Mouse (Mus musculus): ENCODE results near the gene Olfr1311. TPM values are rescaled to one million over a fixed set of nuclear protein-coding genes. Genes with fewer than 3 reads are reported as not detected.

Gene Olfr1311
- not detected for polyA plus RNA-seq (2014; fragmentation: Illumina TruSeq; extraction: RNeasy Lipid Tissue Mini Kit (QIAGEN cat#74804); ENCODE audit: low replicate concordance)

GRCm38 (mm10) chr2:112024312-112024711 is at the start of gene Olfr1311:
Olfr1311 (minus strand) TSS chr2:112024412.

GRCm38 (mm10) chr2:112050138-112050537 is 25.9 kb upstream of the Olfr1311 start, which contains the start of gene Olfr1312:
Olfr1312 (minus strand) TSS chr2:112050238.

GRCm38 (mm10) chr2:112012608-112013007 is 11.6 kb downstream of the Olfr1311 start, which contains the start of gene Olfr1310:
Olfr1310 (minus strand) TSS chr2:112012708.

GRCm38 (mm10) chr2:111990181-111990580 is 34.0 kb downstream of the Olfr1311 start, which contains the start of gene Olfr1309:
Olfr1309 (minus strand) TSS chr2:111990281.

Other genes starting within 250 kb of the Olfr1311 start
- not detected for gene Olfr1302, start 247.0 kb downstream of the Olfr1311 start, polyA plus RNA-seq (2014; fragmentation: Illumina TruSeq; extraction: RNeasy Lipid Tissue Mini Kit (QIAGEN cat#74804); ENCODE audit: low replicate concordance)
- gene Olfr1303, start 204.1 kb downstream of the Olfr1311 start, polyA plus RNA-seq (2014; fragmentation: Illumina TruSeq; extraction: RNeasy Lipid Tissue Mini Kit (QIAGEN cat#74804); ENCODE audit: low replicate concordance): not detected
- not detected for gene Olfr1305, start 147.3 kb downstream of the Olfr1311 start, polyA plus RNA-seq (2014; fragmentation: Illumina TruSeq; extraction: RNeasy Lipid Tissue Mini Kit (QIAGEN cat#74804); ENCODE audit: low replicate concordance)
- gene Olfr1306, start 108.1 kb downstream of the Olfr1311 start, polyA plus RNA-seq (2014; fragmentation: Illumina TruSeq; extraction: RNeasy Lipid Tissue Mini Kit (QIAGEN cat#74804); ENCODE audit: low replicate concordance): not detected
- gene Olfr1307, start 75.0 kb downstream of the Olfr1311 start, polyA plus RNA-seq (2014; fragmentation: Illumina TruSeq; extraction: RNeasy Lipid Tissue Mini Kit (QIAGEN cat#74804); ENCODE audit: low replicate concordance): not detected
- not detected for gene Olfr1308, start 59.5 kb downstream of the Olfr1311 start, polyA plus RNA-seq (2014; fragmentation: Illumina TruSeq; extraction: RNeasy Lipid Tissue Mini Kit (QIAGEN cat#74804); ENCODE audit: low replicate concordance)
- gene Olfr1309, start 34.1 kb downstream of the Olfr1311 start, polyA plus RNA-seq (2014; fragmentation: Illumina TruSeq; extraction: RNeasy Lipid Tissue Mini Kit (QIAGEN cat#74804); ENCODE audit: low replicate concordance): not detected
- not detected for gene Olfr1310, start 11.7 kb downstream of the Olfr1311 start, polyA plus RNA-seq (2014; fragmentation: Illumina TruSeq; extraction: RNeasy Lipid Tissue Mini Kit (QIAGEN cat#74804); ENCODE audit: low replicate concordance)
- gene Olfr1312, start 25.8 kb upstream of the Olfr1311 start, polyA plus RNA-seq (2014; fragmentation: Illumina TruSeq; extraction: RNeasy Lipid Tissue Mini Kit (QIAGEN cat#74804); ENCODE audit: low replicate concordance): not detected
- not detected for gene Olfr1313, start 53.4 kb upstream of the Olfr1311 start, polyA plus RNA-seq (2014; fragmentation: Illumina TruSeq; extraction: RNeasy Lipid Tissue Mini Kit (QIAGEN cat#74804); ENCODE audit: low replicate concordance)
- gene Olfr1314, start 72.4 kb upstream of the Olfr1311 start, polyA plus RNA-seq (2014; fragmentation: Illumina TruSeq; extraction: RNeasy Lipid Tissue Mini Kit (QIAGEN cat#74804); ENCODE audit: low replicate concordance): not detected
- not detected for gene Olfr1315-ps1, start 91.0 kb upstream of the Olfr1311 start, polyA plus RNA-seq (2014; fragmentation: Illumina TruSeq; extraction: RNeasy Lipid Tissue Mini Kit (QIAGEN cat#74804); ENCODE audit: low replicate concordance)
- not detected for gene Olfr1316, start 110.6 kb upstream of the Olfr1311 start, polyA plus RNA-seq (2014; fragmentation: Illumina TruSeq; extraction: RNeasy Lipid Tissue Mini Kit (QIAGEN cat#74804); ENCODE audit: low replicate concordance)
- gene Olfr1317, start 115.9 kb upstream of the Olfr1311 start, polyA plus RNA-seq (2014; fragmentation: Illumina TruSeq; extraction: RNeasy Lipid Tissue Mini Kit (QIAGEN cat#74804); ENCODE audit: low replicate concordance): not detected
- gene Olfr1318, start 129.8 kb upstream of the Olfr1311 start, polyA plus RNA-seq (2014; fragmentation: Illumina TruSeq; extraction: RNeasy Lipid Tissue Mini Kit (QIAGEN cat#74804); ENCODE audit: low replicate concordance): not detected
- not detected for gene Lpcat4, start 215.1 kb upstream of the Olfr1311 start, polyA plus RNA-seq (2014; fragmentation: Illumina TruSeq; extraction: RNeasy Lipid Tissue Mini Kit (QIAGEN cat#74804); ENCODE audit: low replicate concordance)
- not detected for gene Nutm1, start 234.9 kb upstream of the Olfr1311 start, polyA plus RNA-seq (2014; fragmentation: Illumina TruSeq; extraction: RNeasy Lipid Tissue Mini Kit (QIAGEN cat#74804); ENCODE audit: low replicate concordance)
- 12.3 TPM for gene Nop10, start 237.5 kb upstream of the Olfr1311 start, polyA plus RNA-seq (2014; fragmentation: Illumina TruSeq; extraction: RNeasy Lipid Tissue Mini Kit (QIAGEN cat#74804); ENCODE audit: low replicate concordance)
- gene Slc12a6, start 241.4 kb upstream of the Olfr1311 start, polyA plus RNA-seq (2014; fragmentation: Illumina TruSeq; extraction: RNeasy Lipid Tissue Mini Kit (QIAGEN cat#74804); ENCODE audit: low replicate concordance): 97.3 TPM
- not detected for gene Gm21985, start 241.9 kb upstream of the Olfr1311 start, polyA plus RNA-seq (2014; fragmentation: Illumina TruSeq; extraction: RNeasy Lipid Tissue Mini Kit (QIAGEN cat#74804); ENCODE audit: low replicate concordance)